Mouse (Mus musculus) cerebral cortex, adult 2 months (tissue): ENCODE results near the gene Tbx6.

Source experiments
- WGBS: fragments of 180-500 bp; shearing (Covaris S2); methylation state at CpG from one replicate; pipeline ENCODE4 v1.1.7; 2018; 5-methylcytosine and 5-hydroxymethylcytosine counted together

Gene Tbx6

DNA sequence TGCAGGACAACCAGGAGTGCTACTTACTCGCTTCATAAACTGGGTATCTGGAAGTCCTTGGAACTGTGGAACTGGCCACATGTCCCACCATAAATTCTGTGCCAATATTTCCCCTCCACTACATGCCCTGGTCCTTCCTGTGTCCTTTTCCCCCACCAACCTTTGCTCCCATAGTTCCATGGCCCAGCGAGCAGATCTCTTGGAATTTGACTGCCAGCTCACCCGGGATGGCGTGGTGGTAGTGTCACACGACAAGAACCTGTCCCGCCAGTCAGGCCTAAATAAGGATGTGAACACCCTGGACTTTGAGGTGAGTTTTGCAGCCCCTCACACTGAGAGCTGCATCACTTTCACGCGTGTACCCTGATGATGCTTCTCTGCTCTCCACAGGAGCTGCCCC lies 14.3 kb upstream of the Tbx6 start:
- WGBS = 96% methylated on average over 8 of the region's 8 CpGs

- WGBS = 88% methylated on average over 12 of the region's 12 CpGs
Observed at GRCm38 (mm10) chr7:126770784-126771183, 10.5 kb upstream of the Tbx6 start.

- 83% methylated on average over 2 of the region's 2 CpGs for WGBS
Observed at GRCm38 (mm10) chr7:126773351-126773750, 7.9 kb upstream of the Tbx6 start.

- WGBS = 77% methylated on average over 2 of the region's 2 CpGs
Observed at GRCm38 (mm10) chr7:126774463-126774862, 6.8 kb upstream of the Tbx6 start.

DNA sequence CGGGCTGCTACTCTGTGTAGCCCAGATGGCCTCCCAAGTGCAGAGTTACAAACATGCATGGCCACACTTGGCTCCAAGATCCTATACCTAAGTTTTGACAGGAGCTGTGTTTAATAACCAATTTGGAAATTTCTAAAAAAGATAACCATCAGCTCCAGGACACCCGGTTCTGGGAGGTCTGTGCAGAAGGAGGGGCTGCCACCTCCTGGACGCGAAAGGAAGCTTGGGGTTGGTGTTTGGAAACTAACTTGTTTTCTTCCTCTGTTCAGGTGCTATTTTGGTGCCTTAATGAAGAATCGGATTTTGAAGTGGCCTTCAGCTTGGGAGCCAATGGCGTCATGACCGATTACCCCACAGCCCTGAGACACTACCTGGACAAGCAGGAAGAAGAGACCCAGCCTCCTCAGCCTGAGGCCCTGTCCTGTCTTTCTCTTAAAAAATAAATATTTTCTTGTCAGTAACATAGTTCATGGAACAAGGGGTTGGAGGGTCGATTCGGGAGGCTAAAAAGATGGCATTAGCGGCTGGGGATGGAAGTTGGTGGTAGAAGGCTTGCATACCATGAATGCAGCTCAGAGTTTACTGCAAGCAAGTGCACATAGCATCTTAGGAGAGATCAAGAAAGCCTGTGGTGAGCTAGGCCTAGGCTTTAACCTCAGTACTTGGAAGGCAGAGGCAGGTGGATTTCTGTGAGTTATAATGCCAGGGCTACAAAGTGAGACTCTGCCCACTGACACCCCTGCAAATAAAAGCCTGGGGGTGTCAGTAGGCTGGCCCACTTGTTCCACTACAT lies 5.9 kb upstream of the Tbx6 start:
- WGBS = 62% methylated on average over 10 of the region's 10 CpGs

DNA sequence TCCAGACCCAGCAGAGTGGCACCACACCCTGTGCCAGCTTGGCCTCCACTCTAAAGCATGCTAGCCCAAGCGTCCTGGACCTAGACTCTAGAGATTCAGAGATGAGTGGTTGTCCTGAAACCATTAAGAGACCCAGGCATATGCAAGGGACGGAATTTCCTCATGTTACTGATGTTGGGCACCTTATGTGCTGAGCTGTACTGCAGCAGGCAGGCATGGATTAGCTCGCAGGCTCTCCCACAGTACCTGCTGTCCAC lies 5.4 kb upstream of the Tbx6 start:
- WGBS = 62% methylated on average over 3 of the region's 3 CpGs

GRCm38 (mm10) chr7:126776598-126777057 lies 4.7 kb upstream of the Tbx6 start, which contains the start of gene Ypel3:
Gene Ypel3, plus strand, starts transcription at chr7:126776955.
- under 1% methylated on average over 36 of the region's 37 CpGs for WGBS

DNA sequence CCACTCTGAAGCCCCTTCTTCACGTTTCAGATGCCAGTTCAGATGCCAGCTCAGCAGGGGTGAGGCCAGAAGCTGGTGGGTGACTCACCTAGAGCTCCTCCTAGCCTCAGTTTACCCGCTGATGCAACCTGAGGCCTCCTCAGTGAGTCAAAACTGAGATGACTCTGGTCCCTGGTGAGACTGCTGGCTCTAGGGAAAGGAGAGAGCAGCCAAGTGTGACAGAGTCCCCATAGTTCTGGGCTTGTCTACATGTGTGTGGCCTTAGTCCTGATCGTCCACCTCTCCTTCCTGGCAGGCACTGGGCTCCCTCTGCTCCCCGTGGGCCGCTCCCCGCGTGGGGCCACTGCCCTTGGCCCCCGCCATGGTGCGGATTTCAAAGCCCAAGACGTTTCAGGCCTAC lies 3.8 kb upstream of the Tbx6 start:
- 31% methylated on average over 10 of the region's 10 CpGs for WGBS

DNA sequence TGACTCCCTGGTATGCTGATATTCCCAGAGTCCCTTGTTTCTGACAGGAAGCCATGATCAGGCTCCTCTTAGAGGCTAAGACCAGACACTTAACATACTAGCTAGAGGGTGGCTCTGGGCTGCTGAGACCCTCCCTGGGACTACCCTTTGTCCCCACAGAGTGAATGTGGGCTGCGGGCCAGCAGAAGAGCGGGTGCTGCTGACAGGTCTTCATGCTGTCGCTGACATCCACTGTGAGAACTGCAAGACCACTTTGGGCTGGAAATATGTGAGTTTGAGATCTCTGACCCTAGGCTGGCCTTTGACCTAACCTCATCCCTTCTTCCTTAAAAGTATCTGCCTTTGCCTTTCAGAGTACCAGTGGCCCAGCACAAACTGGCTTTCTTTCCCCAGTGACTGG lies 3.1 kb upstream of the Tbx6 start:
- 76% methylated on average over 3 of the region's 3 CpGs for WGBS

GRCm38 (mm10) chr7:126779101-126779500 lies 2.2 kb upstream of the Tbx6 start:
- 84% methylated on average over 7 of the region's 7 CpGs for WGBS

GRCm38 (mm10) chr7:126779983-126780970 lies 1.0 kb upstream of the Tbx6 start:
- 7% methylated on average over 21 of the region's 21 CpGs for WGBS

- 59% methylated on average over 11 of the region's 11 CpGs for WGBS
Observed at GRCm38 (mm10) chr7:126781661-126782370, 533 bp downstream of the Tbx6 start.

DNA sequence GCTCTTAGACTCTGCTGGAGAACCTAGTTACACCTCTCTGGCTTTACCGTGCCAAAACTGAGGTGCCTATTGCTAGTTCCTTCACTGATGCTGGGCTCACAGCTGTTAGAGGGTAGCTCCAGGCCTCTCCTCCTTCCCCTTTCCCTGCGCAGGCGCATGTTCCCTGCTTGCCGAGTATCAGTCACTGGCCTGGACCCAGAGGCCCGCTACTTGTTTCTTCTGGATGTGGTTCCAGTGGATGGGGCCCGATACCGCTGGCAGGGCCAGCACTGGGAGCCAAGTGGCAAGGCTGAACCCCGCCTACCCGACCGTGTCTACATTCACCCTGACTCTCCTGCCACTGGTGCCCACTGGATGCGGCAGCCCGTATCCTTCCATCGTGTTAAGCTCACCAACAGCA lies 1.4 kb downstream of the Tbx6 start:
- 77% methylated on average over 13 of the region's 13 CpGs for WGBS

DNA sequence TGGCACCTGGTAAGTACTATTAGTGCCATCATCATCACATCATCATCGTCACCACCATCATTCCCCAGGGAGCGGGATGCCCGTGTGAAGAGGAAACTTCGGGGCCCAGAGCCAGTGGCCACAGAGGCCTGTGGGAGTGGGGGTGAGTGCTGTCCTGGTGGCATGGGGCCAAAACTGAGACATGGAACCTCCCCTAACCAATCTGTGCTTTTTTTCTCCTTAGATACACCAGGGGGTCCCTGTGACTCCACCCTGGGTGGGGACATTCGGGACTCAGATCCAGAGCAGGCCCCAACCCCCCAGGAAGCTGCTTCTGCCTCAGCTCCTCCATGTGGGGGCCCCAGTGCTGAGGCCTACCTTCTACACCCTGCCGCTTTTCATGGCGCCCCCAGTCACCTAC lies 3.2 kb downstream of the Tbx6 start:
- 82% methylated on average over 7 of the region's 7 CpGs for whole genome bisulfite sequencing

- WGBS = 77% methylated on average over 4 of the region's 4 CpGs
Observed at GRCm38 (mm10) chr7:126785056-126785455, 3.8 kb downstream of the Tbx6 start.

GRCm38 (mm10) chr7:126786142-126786541 lies 4.9 kb downstream of the Tbx6 start:
- WGBS = 84% methylated on average over 14 of the region's 14 CpGs

- WGBS = 82% methylated on average over 4 of the region's 4 CpGs
Observed at GRCm38 (mm10) chr7:126789141-126789540, 7.9 kb downstream of the Tbx6 start.

DNA sequence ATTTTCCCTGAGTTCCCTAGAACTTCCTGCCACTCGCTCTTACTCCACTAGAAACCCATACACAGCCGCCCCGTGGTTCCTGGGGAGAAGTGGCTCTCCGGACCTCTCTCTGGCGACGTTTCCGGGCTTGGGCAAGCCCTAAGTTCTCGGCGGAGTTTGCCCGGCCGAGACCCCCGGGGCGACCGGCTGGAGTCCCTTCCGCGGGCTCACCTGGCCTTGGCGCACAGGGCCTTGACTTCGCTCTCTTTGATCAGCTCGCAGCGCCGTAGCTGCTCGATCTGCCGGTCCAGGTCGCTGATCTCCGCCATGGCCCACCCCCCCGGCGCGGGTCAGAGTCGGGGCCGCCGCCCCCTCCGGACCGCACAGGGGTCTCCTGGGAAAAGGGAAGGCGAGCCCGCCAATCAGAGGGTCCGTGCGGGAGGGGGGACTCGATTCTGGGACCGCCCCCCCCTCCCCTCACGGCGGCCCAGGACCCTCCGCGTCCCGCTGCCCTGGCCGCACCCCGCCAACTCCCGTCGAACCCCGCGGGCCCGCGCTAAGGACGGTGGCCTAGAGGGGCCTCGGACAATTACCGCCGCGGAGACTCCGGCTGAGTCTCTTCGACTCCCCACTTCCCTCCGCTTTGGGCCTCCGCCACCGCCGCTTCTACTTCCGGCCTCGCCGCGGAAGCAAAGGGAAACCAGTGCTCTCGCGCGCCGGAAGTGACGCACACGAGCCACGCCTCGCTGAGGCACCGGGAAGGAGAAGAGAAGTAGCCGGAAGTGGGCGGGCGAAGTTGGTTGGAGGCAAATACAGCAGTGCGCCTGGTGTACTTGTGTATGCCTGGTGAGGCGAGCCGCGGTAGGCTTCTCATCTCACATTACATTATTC lies 10.8 kb downstream of the Tbx6 start, which contains the start of gene Ppp4c:
Gene Ppp4c, minus strand, starts transcription at position 646 of the 870 bp plus-strand sequence.
- WGBS = under 1% methylated on average over 82 of the region's 83 CpGs

- WGBS = 22% methylated on average over 11 of the region's 11 CpGs
Observed at GRCm38 (mm10) chr7:126792721-126793443, 11.6 kb downstream of the Tbx6 start.
